Mouse (Mus musculus) limb, embryonic 14.5 days (tissue): ENCODE results near the gene Lrriq4. TPM values are rescaled to one million over a fixed set of nuclear protein-coding genes. Genes with fewer than 3 reads are reported as not detected.
A peak's percentile ranks its signal among the peaks of the same experiment; 100 is the strongest.

Experiments used
- ATAC-seq: fragments of 200-750 bp; cut with Nextera tagmentation; 2 replicates; pipeline ENCODE4 v1.8.0; 2017; ENCODE audit warnings: low read depth, moderate number of reproducible peaks, moderate TSS enrichment; ENCODE audit not compliant: low FRiP score
- DNase-seq: peaks from one replicate; pipeline ENCODE4 v3.0.0-alpha.2; 2015; ENCODE audit warnings: low spot score
- H3K27ac ChIP-seq: fragments of 300-500 bp; sonication (generic); replicated peaks from 2 replicates; pipeline ENCODE4 v1.5.1; 2014; ENCODE audit warnings: low read depth, mild to moderate bottlenecking, low read length, moderate library complexity, mixed read lengths
- H3K27me3 ChIP-seq: fragments of 300-500 bp; sonication (generic); 2 replicates; pipeline ENCODE4 v1.6.1; 2014; ENCODE audit warnings: low read length, mixed read lengths; ENCODE audit not compliant: control insufficient read depth, insufficient read depth
- H3K36me3 ChIP-seq: fragments of 300-500 bp; sonication (generic); 2 replicates; pipeline ENCODE4 v1.6.1; 2014; ENCODE audit warnings: mild to moderate bottlenecking, low read length, moderate library complexity, mixed read lengths; ENCODE audit not compliant: control insufficient read depth, insufficient read depth
- H3K4me1 ChIP-seq: fragments of 300-500 bp; sonication (generic); 2 replicates; pipeline ENCODE4 v1.6.1; 2014; ENCODE audit warnings: antibody characterized with exemption, low read length, mixed read lengths; ENCODE audit not compliant: control insufficient read depth, insufficient read depth
- H3K4me2 ChIP-seq: fragments of 300-500 bp; sonication (generic); replicated peaks from 2 replicates; pipeline ENCODE4 v1.6.1; 2014; ENCODE audit warnings: low read depth, mild to moderate bottlenecking, low read length, moderate library complexity; ENCODE audit not compliant: severe bottlenecking
- H3K4me3 ChIP-seq: fragments of 300-500 bp; sonication (generic); replicated peaks from 2 replicates; pipeline ENCODE4 v1.5.1; 2014; ENCODE audit warnings: low read length
- H3K9ac ChIP-seq: fragments of 300-500 bp; sonication (generic); 2 replicates; pipeline ENCODE4 v1.6.1; 2014; ENCODE audit warnings: mild to moderate bottlenecking, low read depth, low read length, moderate library complexity; ENCODE audit not compliant: severe bottlenecking
- H3K9me3 ChIP-seq: fragments of 300-500 bp; sonication (generic); 2 replicates; pipeline ENCODE4 v1.6.1; 2016; ENCODE audit warnings: low read length; ENCODE audit not compliant: control insufficient read depth
- POLR2A ChIP-seq: fragments of 200-500 bp; IDR thresholded peaks from 2 replicates; pipeline ENCODE4 v1.8.0; 2012; ENCODE audit warnings: inconsistent platforms, mild to moderate bottlenecking, moderate library complexity, borderline replicate concordance; ENCODE audit not compliant: insufficient read depth, insufficient read length; ENCODE audit errors: extremely low read depth
- WGBS: fragments of 180-500 bp; shearing (Covaris S2); extraction: QIAGEN DNeasy Blood & Tissue Kit; methylation state at CpG from one replicate; pipeline ENCODE4 v1.1.7; 2014; 5-methylcytosine and 5-hydroxymethylcytosine counted together
- polyA plus RNA-seq, 2 experiments: library from polyadenylated mRNA; depleted of rRNA in 1 of 2; stranded (reverse) in 1 of 2; unstranded in 1 of 2; fragments of >200 nt; fragmentation: Nextera tagmentation in 1 of 2; extraction: Ambion mirVana in 1 of 2; gene quantifications; 2 replicates each; pipeline versions ENCODE4 v1.2.1 to v1.2.3; 2012 to 2014

Gene Lrriq4
- polyA plus RNA-seq (2012; rRNA removed) (not detected in 2 replicates), polyA plus RNA-seq (2014; fragmentation: Nextera tagmentation; extraction: Ambion mirVana) (not detected in 2 replicates)

GRCm38 (mm10) chr3:30644207-30644606, at the start of gene Lrriq4:
Gene Lrriq4 (plus strand): TSS chr3:30644507.
- no peaks in the 10 kb centered on the region for H3K36me3 ChIP-seq
- no peak within 1 kb of the TSS for H3K9ac ChIP-seq
- no peaks in the 10 kb centered on the region for H3K27me3 ChIP-seq
- H3K4me1 ChIP-seq, result no peaks in the 10 kb centered on the region
- no peak for DNase-seq
- no peak within 1 kb of the TSS for H3K4me2 ChIP-seq
- H3K4me3 ChIP-seq, result no peak within 1 kb of the TSS
- H3K9me3 ChIP-seq, result no peaks in the 10 kb centered on the region
- no peak for TF ChIP-seq POLR2A
- 67% methylated on average over 2 of the region's 2 CpGs for WGBS
- no peak for ATAC-seq
- H3K27ac ChIP-seq, result no peak within 1 kb of the TSS

- H3K9ac ChIP-seq, result peak overlapping the region; percentile 85
- DNase-seq (peak; percentile 38), ATAC-seq (peak; percentile 70)
- peaks cover 13% of the 10 kb centered on the region for H3K4me1 ChIP-seq
- H3K4me2 ChIP-seq, result peak overlapping the region; percentile 71
- no peaks in the 10 kb centered on the region for H3K27me3 ChIP-seq
- H3K27ac ChIP-seq, result peak overlapping the region; percentile 22
- 1% methylated on average over 61 of the region's 62 CpGs for WGBS
- no peaks in the 10 kb centered on the region for H3K36me3 ChIP-seq
- peak; percentile 27; the same call in 1 of the 2 replicates for TF ChIP-seq POLR2A
- no peaks in the 10 kb centered on the region for H3K9me3 ChIP-seq
- H3K4me3 ChIP-seq, result peak overlapping the region; percentile 73
Measured at GRCm38 (mm10) chr3:30595111-30595832, 49.0 kb upstream of the Lrriq4 start.

- no peak overlapping the region for H3K4me3 ChIP-seq
- peaks cover 13% of the 10 kb centered on the region for H3K4me1 ChIP-seq
- H3K36me3 ChIP-seq, result no peaks in the 10 kb centered on the region
- no peaks in the 10 kb centered on the region for H3K27me3 ChIP-seq
- no peak for TF ChIP-seq POLR2A
- no peak overlapping the region for H3K4me2 ChIP-seq
- H3K27ac ChIP-seq, result no peak overlapping the region
- WGBS, result 73% methylated on average over 7 of the region's 7 CpGs
- H3K9ac ChIP-seq, result no peak overlapping the region
- no peak for ATAC-seq
- no peaks in the 10 kb centered on the region for H3K9me3 ChIP-seq
- DNase-seq, result no peak
Measured at GRCm38 (mm10) chr3:30597271-30597670, 47.0 kb upstream of the Lrriq4 start.

- peaks cover 16% of the 10 kb centered on the region for H3K4me1 ChIP-seq
- H3K4me3 ChIP-seq, result peak within 1 kb of the TSS; percentile 85
- peak within 1 kb of the TSS; percentile 47 for H3K9ac ChIP-seq
- 1% methylated on average over 32 of the region's 32 CpGs for WGBS
- DNase-seq (no peak), ATAC-seq (no peak)
- H3K27ac ChIP-seq, result peak within 1 kb of the TSS; percentile 6; the same call in 1 of the 2 replicates
- no peak for TF ChIP-seq POLR2A
- H3K4me2 ChIP-seq, result peak within 1 kb of the TSS; percentile 82
- H3K9me3 ChIP-seq, result no peaks in the 10 kb centered on the region
- H3K27me3 ChIP-seq, result no peaks in the 10 kb centered on the region
- H3K36me3 ChIP-seq, result peaks cover 7% of the 10 kb centered on the region
Measured at GRCm38 (mm10) chr3:30599711-30600545, 44.4 kb upstream of the Lrriq4 start, which contains the start of gene Actrt3. Gene Actrt3 (minus strand): TSS chr3:30599939.

GRCm38 (mm10) chr3:30600717-30601116, 43.6 kb upstream of the Lrriq4 start:
- Histone ChIP-seq H3K4me2 (peak overlapping the region; percentile 82), H3K27me3 (no peaks in the 10 kb centered on the region), H3K27ac (peak overlapping the region; percentile 6; the same call in 1 of the 2 replicates), H3K9ac (peak overlapping the region; percentile 43), H3K36me3 (peaks cover 10% of the 10 kb centered on the region), H3K4me3 (peak overlapping the region; percentile 85), H3K9me3 (no peaks in the 10 kb centered on the region), H3K4me1 (peaks cover 16% of the 10 kb centered on the region)
- DNase-seq (no peak), ATAC-seq (no peak)
- TF ChIP-seq POLR2A, result no peak
- WGBS, result 1% methylated on average over 14 of the region's 14 CpGs
